ENCODE assay signal across 8 mouse cellular contexts in genomic region chr11:75193256-75194071, GRCm38 (mm10). TPM values are rescaled to one million over a fixed set of nuclear protein-coding genes. Genes with fewer than 3 reads are reported as not detected.
DNase-seq lines count a peak whose midpoint lies in the region; ATAC-seq and TF ChIP-seq lines count a peak whose summit lies in the region.

Rtn4rl1 (plus strand) TSS chr11:75193783.

- H3K4me1 ChIP-seq in embryonic facial prominence, embryonic 12.5 days = peaks cover 45% of the 10 kb centered on the region
- H3K4me1 ChIP-seq in heart, embryonic 14.5 days (ENCODE audit: control insufficient read depth in 2 of 2, insufficient read depth in 2 of 2, low read length in 2 of 2) = peaks cover 22 to 47% of the 10 kb centered on the region in 2 experiments
- peaks cover 23% of the 10 kb centered on the region; the same call in 1 of the 2 replicates for H3K4me1 ChIP-seq in kidney, postnatal 0 days (replicated peaks; ENCODE audit: insufficient read depth, low read length)
- peaks cover 65% of the 10 kb centered on the region for H3K4me1 ChIP-seq in liver, embryonic 13.5 days (replicated peaks)
- peaks cover 40% of the 10 kb centered on the region for H3K4me1 ChIP-seq in neural tube, embryonic 12.5 days

- H3K36me3 ChIP-seq in embryonic facial prominence, embryonic 12.5 days = no peaks in the 10 kb centered on the region
- no peaks in the 10 kb centered on the region for H3K36me3 ChIP-seq in heart, embryonic 14.5 days (ENCODE audit: control insufficient read depth, insufficient read depth, low read length)
- no peaks in the 10 kb centered on the region for H3K36me3 ChIP-seq in kidney, postnatal 0 days (ENCODE audit: insufficient read depth, low read length)
- H3K36me3 ChIP-seq in liver, embryonic 13.5 days = no peaks in the 10 kb centered on the region
- no peaks in the 10 kb centered on the region for H3K36me3 ChIP-seq in neural tube, embryonic 12.5 days

- TF ChIP-seq CTCF in kidney, postnatal 0 days (IDR thresholded peaks at IDR 0.05; ENCODE audit: low read depth) = 0 out of 2 replicates have a peak, but pooled peaks have one; percentile 3

- H3K27ac ChIP-seq in embryonic facial prominence, embryonic 12.5 days = no peak within 1 kb of the TSS
- H3K27ac ChIP-seq in heart, embryonic 14.5 days (replicated peaks in 1 of 2; ENCODE audit: control insufficient read depth in 1 of 2, insufficient read depth in 1 of 2, low read depth in 2 of 2, low read length in 2 of 2) = peak within 1 kb of the TSS; percentile 68 to 91
- H3K27ac ChIP-seq in kidney, postnatal 0 days = no peak within 1 kb of the TSS
- H3K27ac ChIP-seq in liver, embryonic 13.5 days = no peak within 1 kb of the TSS
- no peak within 1 kb of the TSS for H3K27ac ChIP-seq in neural tube, embryonic 12.5 days

- WGBS in embryonic facial prominence, embryonic 12.5 days = under 1% methylated on average over 79 of the region's 84 CpGs
- WGBS in heart, embryonic 14.5 days = under 1% methylated on average over 76 of the region's 84 CpGs
- WGBS in kidney, postnatal 0 days = under 1% methylated on average over 67 of the region's 84 CpGs
- WGBS in liver, embryonic 13.5 days (ENCODE audit: insufficient replicate concordance) = under 1% methylated on average over 84 of the region's 84 CpGs
- under 1% methylated on average over 82 of the region's 84 CpGs for WGBS in neural tube, embryonic 12.5 days

- peak within 1 kb of the TSS; percentile 46 for H3K4me3 ChIP-seq in embryonic facial prominence, embryonic 12.5 days
- peak within 1 kb of the TSS; percentile 63 to 67 for H3K4me3 ChIP-seq in heart, embryonic 14.5 days (ENCODE audit: control insufficient read depth in 1 of 2, insufficient read depth in 1 of 2, low read depth in 1 of 2, low read length in 2 of 2)
- H3K4me3 ChIP-seq in kidney, postnatal 0 days (replicated peaks; ENCODE audit: low read depth, low read length) = peak within 1 kb of the TSS; percentile 55
- H3K4me3 ChIP-seq in liver, embryonic 13.5 days (replicated peaks) = peak within 1 kb of the TSS; percentile 61
- H3K4me3 ChIP-seq in neural tube, embryonic 12.5 days = peak within 1 kb of the TSS; percentile 49

- peak within 1 kb of the TSS; percentile 80 for H3K4me2 ChIP-seq in embryonic facial prominence, embryonic 12.5 days (replicated peaks)
- H3K4me2 ChIP-seq in heart, embryonic 14.5 days (ENCODE audit: low read length) = peak within 1 kb of the TSS; percentile 90
- peak within 1 kb of the TSS; percentile 92 for H3K4me2 ChIP-seq in kidney, postnatal 0 days (ENCODE audit: low read length)
- peak within 1 kb of the TSS; percentile 79 for H3K4me2 ChIP-seq in liver, embryonic 13.5 days
- H3K4me2 ChIP-seq in neural tube, embryonic 12.5 days (replicated peaks) = peak within 1 kb of the TSS; percentile 76

- peak; percentile 70 for DNase-seq in layer of hippocampus, adult 11-12 months (ENCODE audit: low spot score)
- DNase-seq in layer of hippocampus, adult 9-10 months (ENCODE audit: low spot score) = no peak
- DNase-seq in kidney, postnatal 0 days (ENCODE audit: low spot score) = peak; percentile 56
- DNase-seq in liver, embryonic 13.5 days = no peak
- DNase-seq in thymus, postnatal 0 days (ENCODE audit: low spot score) = peak; percentile 82

- peaks cover 69% of the 10 kb centered on the region for H3K27me3 ChIP-seq in embryonic facial prominence, embryonic 12.5 days
- H3K27me3 ChIP-seq in heart, embryonic 14.5 days (ENCODE audit: control insufficient read depth, insufficient read depth, low read length) = peaks cover 26% of the 10 kb centered on the region
- H3K27me3 ChIP-seq in kidney, postnatal 0 days (ENCODE audit: insufficient read depth, low read length) = peaks cover 24% of the 10 kb centered on the region
- H3K27me3 ChIP-seq in liver, embryonic 13.5 days = peaks cover 79% of the 10 kb centered on the region
- H3K27me3 ChIP-seq in neural tube, embryonic 12.5 days (replicated peaks) = peaks cover 62% of the 10 kb centered on the region

- H3K9ac ChIP-seq in embryonic facial prominence, embryonic 12.5 days = peak within 1 kb of the TSS; percentile 44
- H3K9ac ChIP-seq in heart, embryonic 14.5 days (ENCODE audit: low read length) = peak within 1 kb of the TSS; percentile 77
- H3K9ac ChIP-seq in kidney, postnatal 0 days (ENCODE audit: low read depth, low read length) = peak within 1 kb of the TSS; percentile 50; the same call in 1 of the 2 replicates
- peak within 1 kb of the TSS; percentile 55 for H3K9ac ChIP-seq in liver, embryonic 13.5 days
- H3K9ac ChIP-seq in neural tube, embryonic 12.5 days = peak within 1 kb of the TSS; percentile 57

- ATAC-seq in embryonic facial prominence, embryonic 12.5 days (ENCODE audit: insufficient number of reproducible peaks, insufficient read depth, low FRiP score, low TSS enrichment) = no peak
- ATAC-seq in heart, embryonic 14.5 days (ENCODE audit: insufficient number of reproducible peaks, insufficient read depth, low FRiP score, low read depth) = peak; percentile 25; the same call in 1 of the 2 replicates
- ATAC-seq in kidney, postnatal 0 days (replicated peaks; ENCODE audit: low FRiP score, low read depth) = no peak; the same call in 1 of the 2 replicates
- no peak for ATAC-seq in liver, embryonic 13.5 days (ENCODE audit: low read depth)
- ATAC-seq in neural tube, embryonic 12.5 days (ENCODE audit: low FRiP score, low read depth) = no peak

- no peaks in the 10 kb centered on the region for H3K9me3 ChIP-seq in embryonic facial prominence, embryonic 12.5 days
- no peaks in the 10 kb centered on the region for H3K9me3 ChIP-seq in heart, embryonic 14.5 days (ENCODE audit: control insufficient read depth, low read length)
- no peaks in the 10 kb centered on the region for H3K9me3 ChIP-seq in kidney, postnatal 0 days (replicated peaks; ENCODE audit: low read length)
- H3K9me3 ChIP-seq in liver, embryonic 13.5 days (replicated peaks) = no peaks in the 10 kb centered on the region
- no peaks in the 10 kb centered on the region for H3K9me3 ChIP-seq in neural tube, embryonic 12.5 days

RNA-seq across cellular contexts. Expression of gene Rtn4rl1, which starts in this region (rescaled TPM):
- 5.1 and 5.7 TPM in 2 replicates for polyA plus RNA-seq in embryonic facial prominence, embryonic 12.5 days (2016; fragmentation: Nextera tagmentation; extraction: Ambion mirVana)
- 17.0 and 17.3 TPM in 2 replicates for polyA plus RNA-seq in heart, embryonic 14.5 days (2014; fragmentation: Nextera tagmentation; extraction: Ambion mirVana)
- 4.2 and 4.6 TPM in 2 replicates for polyA plus RNA-seq in kidney, postnatal 0 days (2015; fragmentation: Nextera tagmentation; extraction: Ambion mirVana)
- 0.78 and 0.97 TPM in 2 replicates for polyA plus RNA-seq in liver, embryonic 13.5 days (2015; fragmentation: Nextera tagmentation; extraction: Ambion mirVana)
- 9.9 and 14.5 TPM in 2 replicates for polyA plus RNA-seq in neural tube, embryonic 12.5 days (2016; fragmentation: Nextera tagmentation; extraction: Ambion mirVana)
- 7.8 and 8.1 TPM in 2 replicates for polyA plus RNA-seq in thymus, postnatal 0 days (2015; fragmentation: Nextera tagmentation; extraction: Ambion mirVana)

Comparison
In these comparisons a context has a peak if more than half of its experiments do, and no peak if none do; other contexts are left out.
1. DNase-seq: peak in layer of hippocampus, adult 11-12 months (single experiment), kidney, postnatal 0 days (single experiment) and thymus, postnatal 0 days (single experiment); none in layer of hippocampus, adult 9-10 months (single experiment) and liver, embryonic 13.5 days (single experiment).
2. H3K27ac ChIP-seq: peak in heart, embryonic 14.5 days (2 of 2); none in embryonic facial prominence, embryonic 12.5 days (single experiment), kidney, postnatal 0 days (single experiment), liver, embryonic 13.5 days (single experiment) and neural tube, embryonic 12.5 days (single experiment).
3. Peak in every context shown above with its lines, with median percentiles within 50 percentile points of each other: H3K4me2 ChIP-seq, H3K4me3 ChIP-seq and H3K9ac ChIP-seq.